Mouse (Mus musculus) ES-Bruce4 (cell line): ENCODE measurements around the gene Mark3.

ENCODE experiments used
- CTCF ChIP-seq: IDR thresholded peaks from one replicate; pipeline ENCODE4 v1.8.1; 2011; ENCODE audit warnings: low read depth, low read length
- EP300 ChIP-seq: IDR thresholded peaks from 2 replicates; pipeline ENCODE4 v1.6.1; 2011; ENCODE audit warnings: low read depth, low read length; ENCODE audit not compliant: insufficient read depth
- POLR2A ChIP-seq: IDR thresholded peaks from one replicate; pipeline ENCODE4 v1.8.1; 2011; ENCODE audit warnings: low read length; ENCODE audit not compliant: insufficient read depth

DNA sequence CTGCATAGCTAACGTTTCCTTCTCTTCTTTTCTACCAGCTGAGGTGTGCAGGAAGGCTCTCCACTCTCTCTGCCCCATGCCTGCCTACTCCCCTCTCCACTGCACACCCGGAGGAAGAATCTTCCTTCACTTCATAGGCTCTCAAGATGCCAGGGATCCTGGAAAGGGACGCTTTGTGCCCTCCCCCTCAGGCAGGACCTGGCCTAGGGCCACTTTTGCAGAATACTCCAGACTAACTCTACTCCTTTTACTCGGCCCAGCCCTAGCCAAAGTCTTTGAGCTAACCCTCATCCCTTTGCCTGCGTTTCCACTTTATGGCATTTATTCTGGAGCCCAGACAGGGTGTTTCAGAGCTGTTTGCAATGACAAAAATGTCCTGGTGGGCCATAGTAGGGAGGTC, 103.1 kb downstream of the Mark3 start:
- TF ChIP-seq POLR2A (no peak), CTCF (no peak), EP300 (no peak)
